In the genomic region with DNA sequence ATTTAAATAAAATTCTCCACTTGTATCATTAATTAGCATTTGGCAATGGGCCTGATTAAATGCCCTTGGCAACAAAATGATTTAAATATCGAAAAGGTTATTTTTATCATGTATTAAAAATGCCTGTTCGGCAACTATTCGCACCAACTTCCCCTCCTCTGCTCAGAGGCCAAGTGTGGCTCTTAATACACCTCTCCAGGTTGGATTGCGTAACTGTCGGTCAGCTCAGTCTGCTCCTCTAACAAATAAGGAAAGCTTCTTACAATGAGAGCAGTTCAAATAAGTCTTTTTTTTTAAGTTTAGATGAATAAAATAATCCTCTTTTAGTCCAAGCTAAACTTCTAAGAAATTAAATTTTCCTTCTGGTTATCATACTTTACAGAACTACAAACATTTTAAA, we compare ENCODE assay signal across 20 mouse cellular contexts.
DNase-seq lines count a peak whose midpoint lies in the region; ATAC-seq and TF ChIP-seq lines count a peak whose summit lies in the region.
"Had no signal": no experiment of that assay in that cellular context is flagged by ENCODE, and none has a peak within 500 bp of the region (broad histone marks: within the 10 kb centered on the region; RNA-seq: fewer than 3 reads in every experiment).

No protein-coding gene starts in this region.

- no peaks in the 10 kb centered on the region for H3K36me3 ChIP-seq in lung, embryonic 14.5 days (ENCODE audit: insufficient read depth)
- H3K36me3 ChIP-seq: embryonic facial prominence, embryonic 13.5 days; forebrain, embryonic 12.5 days; G1E; heart, embryonic 13.5 days; hindbrain, embryonic 12.5 days had no signal

- whole genome bisulfite sequencing in lung, embryonic 14.5 days = 66% methylated on average over 5 of the region's 5 CpGs

- no peaks in the 10 kb centered on the region for H3K9me3 ChIP-seq in lung, embryonic 14.5 days (ENCODE audit: low read depth, low read length)
- H3K9me3 ChIP-seq: embryonic facial prominence, embryonic 13.5 days; forebrain, embryonic 12.5 days; G1E; heart, embryonic 13.5 days; hindbrain, embryonic 12.5 days had no signal

- 0 out of 2 replicates have a peak, but pooled peaks cover 6% of the 10 kb centered on the region for H3K4me1 ChIP-seq in lung, embryonic 14.5 days (ENCODE audit: insufficient read depth)
- H3K4me1 ChIP-seq: hindbrain, embryonic 12.5 days had no signal

- DNase-seq in lung, adult 18-20 months = peak; percentile 73 to 75
- peak; percentile 32 for DNase-seq in lung, embryonic 14.5 days
- DNase-seq in lung, postnatal 14 days = peak; percentile 50
- DNase-seq in left cerebral cortex, adult 11 months (ENCODE audit: low spot score) = no peak
- DNase-seq in urinary bladder, postnatal 25 days (ENCODE audit: low spot score) = no peak
- DNase-seq in cerebellum, postnatal 10 days = no peak
- DNase-seq: adrenal gland, adult 8-10 months; cerebellum, adult 11 months; cerebellum, adult 8-10 months; cerebellum, postnatal 36 days; forebrain, postnatal 0 days; gastrocnemius, postnatal 14 days; heart, postnatal 36 days had no signal

- no peak overlapping the region for H3K4me3 ChIP-seq in lung, embryonic 14.5 days (ENCODE audit: low read depth, low read length)
- H3K4me3 ChIP-seq: embryonic facial prominence, embryonic 13.5 days; forebrain, embryonic 12.5 days; heart, embryonic 13.5 days; hindbrain, embryonic 12.5 days had no signal

- no peaks in the 10 kb centered on the region for H3K27me3 ChIP-seq in lung, embryonic 14.5 days (ENCODE audit: insufficient read depth, low read length)
- H3K27me3 ChIP-seq: embryonic facial prominence, embryonic 13.5 days; forebrain, embryonic 12.5 days; heart, embryonic 13.5 days; hindbrain, embryonic 12.5 days had no signal

- ATAC-seq in lung, embryonic 14.5 days (ENCODE audit: insufficient read depth) = no peak
- ATAC-seq: CD4-positive, CD25-positive, alpha-beta regulatory T cell, adult 4 months; forebrain, postnatal 0 days; hindbrain, postnatal 0 days had no signal

- no peak overlapping the region for H3K4me2 ChIP-seq in lung, embryonic 14.5 days
- H3K4me2 ChIP-seq: embryonic facial prominence, embryonic 13.5 days; forebrain, embryonic 12.5 days; heart, embryonic 13.5 days; hindbrain, embryonic 12.5 days had no signal

- no peak for TF ChIP-seq CTCF in lung, embryonic 14.5 days (IDR thresholded peaks at IDR 0.05; ENCODE audit: low read depth)

- H3K27ac ChIP-seq in lung, embryonic 14.5 days (ENCODE audit: low read depth) = no peak overlapping the region
- H3K27ac ChIP-seq: embryonic facial prominence, embryonic 13.5 days; forebrain, embryonic 12.5 days; heart, embryonic 13.5 days; hindbrain, embryonic 12.5 days; hindbrain, postnatal 0 days had no signal

- H3K9ac ChIP-seq in lung, embryonic 14.5 days = no peak overlapping the region
- H3K9ac ChIP-seq: embryonic facial prominence, embryonic 13.5 days; forebrain, embryonic 12.5 days; forebrain, postnatal 0 days; heart, embryonic 13.5 days; hindbrain, embryonic 12.5 days had no signal

Comparison
In these comparisons a context has a peak if more than half of its experiments do, and no peak if none do; other contexts are left out.
1. DNase-seq: peak in lung, adult 18-20 months (2 of 2), lung, embryonic 14.5 days (single experiment) and lung, postnatal 14 days (single experiment); none in left cerebral cortex, adult 11 months (single experiment), urinary bladder, postnatal 25 days (single experiment) and cerebellum, postnatal 10 days (0 of 2).